Mouse (Mus musculus): ENCODE results near the gene Gpr34.

The Gpr34 gene

DNA sequence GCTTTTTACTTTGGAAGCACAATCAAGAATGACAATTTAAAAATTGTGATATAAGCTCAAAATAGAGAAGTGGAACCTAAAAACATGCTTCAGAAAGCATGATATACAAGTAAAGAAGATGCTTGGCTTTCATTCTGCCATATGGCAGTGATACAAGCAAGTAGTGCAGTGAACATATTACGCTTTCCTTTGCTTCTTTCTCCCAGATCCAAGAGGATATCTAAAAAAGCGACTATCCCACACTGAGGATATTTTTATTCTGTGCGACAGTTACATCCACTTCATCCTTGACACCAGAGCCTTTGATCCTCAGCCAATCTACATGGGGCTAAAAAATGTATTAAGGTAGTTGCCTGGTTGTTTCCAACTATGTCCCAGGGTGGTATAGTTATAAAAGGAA lies 49.9 kb downstream of the Gpr34 start:
- DNase-seq = no peak

DNA sequence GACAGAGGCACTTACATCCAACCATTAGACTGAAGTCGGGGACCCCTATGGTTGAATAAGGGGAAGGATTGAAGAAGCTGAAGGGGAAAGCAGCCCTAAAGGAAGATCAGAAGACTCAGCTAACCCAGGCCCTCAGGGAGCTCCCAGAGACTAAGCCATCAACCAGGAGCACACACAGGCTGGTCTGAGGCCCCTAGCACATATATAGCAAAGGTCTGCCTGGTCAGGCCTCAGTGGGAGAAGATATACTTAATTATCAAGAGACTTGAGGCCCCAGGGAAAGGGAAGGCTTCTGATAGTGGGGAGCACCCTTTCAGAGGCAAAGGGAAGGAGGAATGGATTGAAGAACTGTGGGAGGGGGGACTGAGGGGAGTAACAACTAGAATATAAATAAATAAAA lies 54.7 kb downstream of the Gpr34 start:
- DNase-seq = no peak

DNA sequence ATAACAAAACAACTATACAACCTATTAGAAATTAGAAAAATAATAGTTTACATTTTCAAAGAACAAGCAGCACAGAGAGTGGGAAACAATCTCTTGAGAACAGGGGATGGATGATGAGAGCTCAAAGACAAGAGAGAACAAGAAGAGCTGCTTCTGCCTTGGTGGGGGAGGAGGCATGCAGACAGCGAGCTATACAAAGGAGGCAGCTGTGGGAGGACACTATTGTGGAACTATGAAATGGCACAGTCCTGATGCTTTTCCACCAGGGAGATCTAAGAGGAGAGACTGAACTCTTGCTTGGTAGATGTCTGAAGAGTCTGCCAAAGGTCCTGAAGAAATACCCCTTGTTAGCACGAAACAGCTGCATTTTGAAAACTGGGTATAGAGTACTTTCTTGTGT lies 56.5 kb downstream of the Gpr34 start:
- DNase-seq = no peak
